Mouse (Mus musculus) layer of hippocampus, adult 2 months (tissue): ENCODE measurements around the gene Slk. TPM values are rescaled to one million over a fixed set of nuclear protein-coding genes. Genes with fewer than 3 reads are reported as not detected.

ENCODE experiments used
- DNase-seq, 2 experiments: peaks; one replicate each; pipeline ENCODE4 v3.0.0; 2022; ENCODE audit warnings: low spot score in 2 of 2
- H3K27ac ChIP-seq: fragments of 200-600 bp; 2 replicates; pipeline ENCODE4 v1.8.1; 2022
- H3K4me3 ChIP-seq: fragments of 200-600 bp; 2 replicates; pipeline ENCODE4 v1.8.1; 2022; ENCODE audit warnings: mild to moderate bottlenecking
- CTCF ChIP-seq: fragments of 200-600 bp; conservative IDR thresholded peaks from 2 replicates; pipeline ENCODE4 v1.8.1; 2022; ENCODE audit warnings: antibody characterized with exemption, mild to moderate bottlenecking, moderate library complexity
- total RNA-seq, 2 experiments: library from RNA; stranded (reverse); gene quantifications; 2 replicates each; pipeline ENCODE4 v1.2.3; 2021

The Slk gene
- total RNA-seq, 2 experiments from 2014 or later, result 63.7 to 69.4 TPM

DNA sequence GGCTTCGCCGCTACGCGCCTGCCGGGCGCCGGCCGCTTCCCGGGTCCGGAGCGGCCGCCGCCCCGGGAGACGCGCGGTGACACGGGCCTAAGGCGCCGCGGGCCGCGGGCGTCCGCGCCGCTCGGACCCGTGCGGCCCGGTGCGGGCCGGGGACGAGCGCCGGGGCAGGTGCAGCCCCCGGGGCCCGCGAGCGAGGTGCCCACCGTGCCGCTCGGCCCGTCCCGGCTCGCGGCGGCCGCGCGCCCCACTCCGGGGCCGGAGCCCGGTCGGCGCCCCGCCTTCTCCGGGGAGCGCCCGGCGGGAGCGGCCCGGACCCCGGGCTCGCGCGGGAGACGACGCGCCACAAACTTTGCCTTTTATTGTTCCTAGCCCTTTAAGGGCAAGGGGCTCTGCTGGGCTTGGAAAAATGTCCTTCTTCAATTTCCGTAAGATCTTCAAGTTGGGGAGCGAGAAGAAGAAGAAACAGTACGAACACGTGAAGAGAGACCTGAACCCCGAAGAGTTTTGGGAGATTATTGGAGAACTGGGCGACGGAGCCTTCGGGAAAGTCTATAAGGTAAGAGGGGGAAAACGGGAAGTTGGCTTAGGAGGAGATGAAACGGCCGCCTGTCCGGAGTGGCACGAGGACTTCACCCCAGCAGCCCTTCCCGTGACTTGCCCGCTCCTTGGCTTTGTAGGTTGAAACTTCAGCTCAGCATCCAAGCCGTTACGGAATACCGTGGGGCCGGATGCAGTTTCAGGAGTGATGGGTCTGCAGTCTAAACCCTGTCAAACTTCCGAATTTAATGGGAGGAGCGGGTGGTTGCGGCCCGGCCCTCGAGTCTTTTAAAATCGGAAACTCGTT lies 532 bp downstream of the Slk start:
- DNase-seq, result no peak
- H3K27ac ChIP-seq, result peak overlapping the region; percentile 86
- no peak for TF ChIP-seq CTCF
- H3K4me3 ChIP-seq, result peak overlapping the region; percentile 77

- H3K4me3 ChIP-seq, result no peak overlapping the region
- TF ChIP-seq CTCF, result no peak
- H3K27ac ChIP-seq, result no peak overlapping the region
- DNase-seq, result no peak
Measured at GRCm38 (mm10) chr19:47585772-47586171, 6.3 kb downstream of the Slk start.

- H3K27ac ChIP-seq, result no peak overlapping the region
- no peak overlapping the region for H3K4me3 ChIP-seq
- TF ChIP-seq CTCF, result no peak
- no peak for DNase-seq
Measured at GRCm38 (mm10) chr19:47587009-47587408, 7.5 kb downstream of the Slk start.

- no peak for TF ChIP-seq CTCF
- Histone ChIP-seq H3K27ac (no peak overlapping the region), H3K4me3 (no peak overlapping the region)
- DNase-seq, result no peak
Measured at GRCm38 (mm10) chr19:47608513-47608912, 29.0 kb downstream of the Slk start.

- TF ChIP-seq CTCF, result peak; percentile 52
- no peak overlapping the region for H3K4me3 ChIP-seq
- no peak for DNase-seq
- no peak overlapping the region for H3K27ac ChIP-seq
Measured at GRCm38 (mm10) chr19:47613442-47613841, 34.0 kb downstream of the Slk start.

GRCm38 (mm10) chr19:47621478-47621877 lies 42.0 kb downstream of the Slk start:
- no peak overlapping the region for H3K27ac ChIP-seq
- DNase-seq, result no peak
- H3K4me3 ChIP-seq, result no peak overlapping the region
- no peak for TF ChIP-seq CTCF

GRCm38 (mm10) chr19:47624940-47625711 lies 45.6 kb downstream of the Slk start:
- Histone ChIP-seq H3K4me3 (no peak overlapping the region; the same call in 1 of the 2 replicates), H3K27ac (peak overlapping the region; percentile 24)
- DNase-seq, result no peak
- peak; percentile 47 for TF ChIP-seq CTCF

DNA sequence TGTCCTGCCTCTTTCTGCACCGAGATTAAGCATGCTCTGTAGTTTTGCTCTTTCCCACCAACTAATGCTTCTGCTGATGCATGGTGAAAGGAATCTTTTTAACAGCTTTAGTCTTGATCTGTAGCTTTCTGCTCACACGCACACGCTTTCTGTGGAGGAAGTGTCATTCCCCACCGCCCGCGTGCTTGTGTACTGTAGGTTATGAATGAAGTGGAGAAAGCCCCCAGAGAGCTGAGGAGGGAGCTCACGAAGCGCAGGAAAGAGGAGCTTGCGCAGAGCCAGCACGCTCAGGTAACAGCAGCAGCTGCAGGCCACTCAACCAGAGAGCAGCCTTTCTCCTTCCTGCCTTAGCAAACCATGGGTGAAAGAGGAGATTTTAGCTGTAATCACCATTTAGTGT lies 48.0 kb downstream of the Slk start:
- DNase-seq, result no peak
- no peak for TF ChIP-seq CTCF
- Histone ChIP-seq H3K4me3 (no peak overlapping the region), H3K27ac (peak overlapping the region; percentile 24; the same call in 1 of the 2 replicates)

DNA sequence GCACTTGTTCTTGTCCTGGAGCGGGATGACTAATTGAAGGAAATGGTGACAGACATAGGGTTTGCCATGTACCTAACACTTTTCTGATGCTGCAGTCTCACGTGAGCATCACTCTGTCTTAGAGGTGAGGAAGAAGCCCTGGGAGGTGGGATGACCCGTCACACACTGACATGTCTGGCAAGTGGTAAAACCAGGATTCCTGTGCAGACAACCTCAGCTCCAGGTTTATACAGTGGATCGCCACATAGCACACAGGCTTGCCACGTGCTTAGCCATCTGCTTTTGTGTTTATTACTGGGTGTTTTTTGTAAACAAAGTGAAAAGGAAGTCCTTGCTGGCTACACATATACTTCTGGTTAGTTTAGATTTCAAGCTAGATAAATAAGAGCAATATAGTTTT lies 49.6 kb downstream of the Slk start:
- H3K27ac ChIP-seq, result no peak overlapping the region
- H3K4me3 ChIP-seq, result no peak overlapping the region
- no peak for DNase-seq
- no peak for TF ChIP-seq CTCF

DNA sequence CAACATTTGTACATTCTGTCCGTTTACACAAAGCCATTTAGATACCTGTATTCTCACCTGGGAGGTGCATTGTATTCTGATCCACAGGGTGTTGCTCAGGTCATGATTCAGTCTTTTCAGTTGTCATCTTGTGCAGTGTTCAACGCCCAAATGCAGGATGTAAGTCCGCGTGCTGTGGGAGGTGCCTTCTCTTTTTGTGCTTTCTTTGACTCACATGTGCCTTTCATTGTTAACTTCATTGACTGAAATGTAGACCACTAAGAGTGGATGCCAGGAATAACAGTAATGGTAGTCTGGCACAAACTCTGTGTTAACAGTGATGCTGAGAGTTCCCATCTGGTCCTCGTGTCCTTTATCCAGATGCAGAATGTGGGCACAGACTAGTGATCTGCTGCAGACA lies 50.9 kb downstream of the Slk start:
- Histone ChIP-seq H3K27ac (peak overlapping the region; percentile 12; the same call in 1 of the 2 replicates), H3K4me3 (no peak overlapping the region)
- DNase-seq, result no peak
- TF ChIP-seq CTCF, result no peak

DNA sequence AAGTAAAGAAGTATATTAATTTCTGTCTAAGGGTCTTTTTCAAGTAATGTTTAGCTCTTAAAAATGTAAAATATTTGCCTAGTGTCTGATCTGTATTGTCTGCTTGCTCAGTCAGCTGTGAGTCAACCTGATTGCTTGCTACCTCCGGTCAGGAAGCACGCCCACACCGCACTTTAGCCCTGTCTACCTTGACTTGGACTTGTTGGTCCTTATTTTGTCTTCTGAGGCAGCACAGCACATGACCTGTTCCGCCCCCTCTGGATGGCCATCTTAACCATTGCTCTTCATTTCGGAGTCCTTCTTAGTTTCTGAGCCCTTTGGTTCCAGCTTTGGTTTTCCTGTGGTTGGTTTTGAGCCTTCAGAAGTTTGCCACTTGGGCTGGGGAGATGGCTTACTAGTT lies 52.3 kb downstream of the Slk start:
- H3K27ac ChIP-seq, result no peak overlapping the region
- no peak overlapping the region for H3K4me3 ChIP-seq
- DNase-seq, result no peak
- no peak for TF ChIP-seq CTCF

- peak in 1 of 2 experiments; percentile 54 for DNase-seq
- H3K4me3 ChIP-seq, result no peak overlapping the region
- TF ChIP-seq CTCF, result no peak
- H3K27ac ChIP-seq, result peak overlapping the region; percentile 54; the same call in 1 of the 2 replicates
Measured at GRCm38 (mm10) chr19:47635380-47635779, 55.9 kb downstream of the Slk start.

GRCm38 (mm10) chr19:47643910-47644309 lies 64.4 kb downstream of the Slk start:
- Histone ChIP-seq H3K4me3 (no peak overlapping the region), H3K27ac (peak overlapping the region; percentile 82)
- no peak for DNase-seq
- no peak for TF ChIP-seq CTCF
